Mouse (Mus musculus): ENCODE measurements around the gene Npy4r. TPM values are rescaled to one million over a fixed set of nuclear protein-coding genes. Genes with fewer than 3 reads are reported as not detected.

The Npy4r gene
- polyA plus RNA-seq, 1 experiment: 0.11 TPM

DNA sequence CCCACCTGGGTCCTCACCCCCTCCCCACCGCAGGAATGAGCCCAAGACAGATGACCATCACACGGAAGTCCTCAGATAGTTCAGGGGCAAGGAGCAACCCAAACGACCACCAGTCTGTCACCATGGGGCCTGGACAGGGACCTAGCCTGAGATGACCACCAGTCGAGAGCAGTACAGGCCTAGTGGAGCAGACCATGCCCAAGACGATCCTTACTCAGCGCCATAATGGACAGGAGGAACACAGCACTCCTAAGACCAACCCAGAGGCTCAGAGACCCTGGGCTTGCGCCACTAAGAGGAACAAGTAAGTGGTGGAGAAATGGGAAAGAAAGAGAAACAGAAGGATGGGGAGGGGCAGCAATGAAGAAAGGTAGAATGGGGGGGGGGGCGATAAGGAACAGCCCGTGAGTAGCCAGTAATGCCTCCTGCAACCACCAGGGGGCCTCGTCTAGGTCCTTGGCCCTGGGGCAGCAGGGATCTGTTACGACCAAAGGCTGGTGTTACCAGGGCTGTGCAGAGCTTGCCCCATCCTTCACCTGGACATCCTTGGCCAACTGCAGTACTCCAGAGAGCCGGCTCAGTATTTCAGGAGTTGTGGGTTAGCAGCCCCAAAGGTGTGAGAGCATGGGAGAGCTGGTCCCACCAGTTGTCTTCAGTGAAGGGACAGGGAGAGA, 45.8 kb downstream of the Npy4r start:
- Histone ChIP-seq H3K4me1 (replicated peaks; ENCODE audit: control insufficient read depth, insufficient read depth, low read length) (no peaks in the 10 kb centered on the region), H3K27ac (ENCODE audit: control insufficient read depth, insufficient read depth, low read length) (no peak overlapping the region), H3K27me3 (ENCODE audit: control insufficient read depth, insufficient read depth, low read length) (no peaks in the 10 kb centered on the region), H3K4me3 (ENCODE audit: control insufficient read depth, insufficient read depth, low read length) (no peak overlapping the region), H3K36me3 (ENCODE audit: control insufficient read depth, insufficient read depth, low read length) (no peaks in the 10 kb centered on the region)
- TF ChIP-seq POLR2A (IDR thresholded peaks at IDR 0.05; ENCODE audit: control insufficient read depth, extremely low read depth, insufficient read depth, low read length, poor library complexity) (no peak), CTCF (IDR thresholded peaks at IDR 0.05; ENCODE audit: borderline replicate concordance, control insufficient read depth, extremely low read depth, insufficient read depth, low read length, poor library complexity) (0 out of 2 replicates have a peak, but pooled peaks have one; percentile 41)
- 59% methylated on average over 12 of the region's 12 CpGs for WGBS
- peak; percentile 14 for DNase-seq

- TF ChIP-seq CTCF (IDR thresholded peaks at IDR 0.05; ENCODE audit: borderline replicate concordance, control insufficient read depth, extremely low read depth, insufficient read depth, low read length, poor library complexity): no peak
- no peak for TF ChIP-seq POLR2A (IDR thresholded peaks at IDR 0.05; ENCODE audit: control insufficient read depth, extremely low read depth, insufficient read depth, low read length, poor library complexity)
- DNase-seq: no peak
- Histone ChIP-seq H3K4me3 (ENCODE audit: control insufficient read depth, insufficient read depth, low read length) (no peak overlapping the region), H3K4me1 (replicated peaks; ENCODE audit: control insufficient read depth, insufficient read depth, low read length) (no peaks in the 10 kb centered on the region), H3K36me3 (ENCODE audit: control insufficient read depth, insufficient read depth, low read length) (no peaks in the 10 kb centered on the region), H3K27ac (ENCODE audit: control insufficient read depth, insufficient read depth, low read length) (no peak overlapping the region), H3K27me3 (ENCODE audit: control insufficient read depth, insufficient read depth, low read length) (no peaks in the 10 kb centered on the region)
- 32% methylated on average over 8 of the region's 8 CpGs for WGBS
These were observed 47.4 kb downstream of the Npy4r start for GRCm38 (mm10) chr14:34104892-34105291.

- H3K27me3 ChIP-seq (ENCODE audit: control insufficient read depth, insufficient read depth, low read length): no peaks in the 10 kb centered on the region
- no peaks in the 10 kb centered on the region for H3K36me3 ChIP-seq (ENCODE audit: control insufficient read depth, insufficient read depth, low read length)
- H3K4me3 ChIP-seq (ENCODE audit: control insufficient read depth, insufficient read depth, low read length): no peak overlapping the region
- TF ChIP-seq CTCF (IDR thresholded peaks at IDR 0.05; ENCODE audit: borderline replicate concordance, control insufficient read depth, extremely low read depth, insufficient read depth, low read length, poor library complexity): no peak
- no peak for TF ChIP-seq POLR2A (IDR thresholded peaks at IDR 0.05; ENCODE audit: control insufficient read depth, extremely low read depth, insufficient read depth, low read length, poor library complexity)
- no peak overlapping the region for H3K27ac ChIP-seq (ENCODE audit: control insufficient read depth, insufficient read depth, low read length)
- 80% methylated on average over 3 of the region's 3 CpGs for WGBS
- no peak for DNase-seq
- no peaks in the 10 kb centered on the region for H3K4me1 ChIP-seq (replicated peaks; ENCODE audit: control insufficient read depth, insufficient read depth, low read length)
These were observed 48.4 kb downstream of the Npy4r start for GRCm38 (mm10) chr14:34103855-34104254.

- DNase-seq: no peak
- Histone ChIP-seq H3K4me3 (ENCODE audit: control insufficient read depth, insufficient read depth, low read length) (no peak within 1 kb of the TSS), H3K36me3 (ENCODE audit: control insufficient read depth, insufficient read depth, low read length) (no peaks in the 10 kb centered on the region), H3K4me1 (replicated peaks; ENCODE audit: control insufficient read depth, insufficient read depth, low read length) (no peaks in the 10 kb centered on the region), H3K27me3 (ENCODE audit: control insufficient read depth, insufficient read depth, low read length) (no peaks in the 10 kb centered on the region), H3K27ac (ENCODE audit: control insufficient read depth, insufficient read depth, low read length) (no peak within 1 kb of the TSS; the same call in 1 of the 2 replicates)
- WGBS: 73% methylated on average over 5 of the region's 5 CpGs
- TF ChIP-seq POLR2A (IDR thresholded peaks at IDR 0.05; ENCODE audit: control insufficient read depth, extremely low read depth, insufficient read depth, low read length, poor library complexity): no peak
- no peak for TF ChIP-seq CTCF (IDR thresholded peaks at IDR 0.05; ENCODE audit: borderline replicate concordance, control insufficient read depth, extremely low read depth, insufficient read depth, low read length, poor library complexity)
These were observed 49.7 kb downstream of the Npy4r start, which contains the start of gene A630023A22Rik for GRCm38 (mm10) chr14:34102601-34103000. A630023A22Rik (minus strand) TSS chr14:34102754.

DNA sequence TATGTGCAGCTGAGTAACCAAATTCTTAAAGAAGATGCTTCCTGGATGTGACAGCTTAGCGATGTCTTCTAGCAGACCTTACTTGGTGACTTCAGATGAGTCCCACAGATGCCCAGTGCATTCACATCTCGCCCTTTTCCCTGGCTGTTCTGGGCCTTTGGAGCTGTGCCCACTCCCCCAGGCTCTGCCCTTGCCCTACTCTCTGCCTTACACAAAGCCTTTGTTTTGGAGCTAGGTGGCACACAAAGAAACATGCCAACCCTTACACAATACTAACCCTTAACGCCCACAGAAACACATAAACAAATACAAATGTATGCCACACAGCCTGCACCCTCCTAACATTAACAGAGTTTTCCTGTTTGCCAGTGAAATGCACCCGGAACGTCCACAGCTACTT, 56.1 kb downstream of the Npy4r start:
- DNase-seq: no peak
- WGBS: 87% methylated on average over 5 of the region's 5 CpGs
- Histone ChIP-seq H3K27me3 (ENCODE audit: control insufficient read depth, insufficient read depth, low read length) (no peaks in the 10 kb centered on the region), H3K4me3 (ENCODE audit: control insufficient read depth, insufficient read depth, low read length) (no peak overlapping the region), H3K27ac (ENCODE audit: control insufficient read depth, insufficient read depth, low read length) (no peak overlapping the region), H3K4me1 (replicated peaks; ENCODE audit: control insufficient read depth, insufficient read depth, low read length) (no peaks in the 10 kb centered on the region), H3K36me3 (ENCODE audit: control insufficient read depth, insufficient read depth, low read length) (no peaks in the 10 kb centered on the region)
- TF ChIP-seq CTCF (IDR thresholded peaks at IDR 0.05; ENCODE audit: borderline replicate concordance, control insufficient read depth, extremely low read depth, insufficient read depth, low read length, poor library complexity): no peak
- no peak for TF ChIP-seq POLR2A (IDR thresholded peaks at IDR 0.05; ENCODE audit: control insufficient read depth, extremely low read depth, insufficient read depth, low read length, poor library complexity)

Other genes starting within 250 kb of the Npy4r start
- gene Gdf10, start 228.9 kb downstream of the Npy4r start, polyA plus RNA-seq (2012; rRNA removed): 2.3 and 2.4 TPM in 2 replicates
- gene Gdf2, start 211.4 kb downstream of the Npy4r start, polyA plus RNA-seq (2012; rRNA removed): not detected in 2 replicates
- not detected in 2 replicates for gene Rbp3, start 198.5 kb downstream of the Npy4r start, polyA plus RNA-seq (2012; rRNA removed)
- not detected in 2 replicates for gene Zfp488, start 173.7 kb downstream of the Npy4r start, polyA plus RNA-seq (2012; rRNA removed)
- gene Gm30083, start 137.3 kb downstream of the Npy4r start, polyA plus RNA-seq (2012; rRNA removed): not detected in 2 replicates
- 0.07 TPM in 1 of 2 replicates, not detected in the other for gene Gm5460, start 135.7 kb downstream of the Npy4r start, polyA plus RNA-seq (2012; rRNA removed)
- 0.13 TPM in 1 of 2 replicates, not detected in the other for gene Antxrl, start 99.8 kb downstream of the Npy4r start, polyA plus RNA-seq (2012; rRNA removed)
- gene Anxa8, start 66.5 kb downstream of the Npy4r start, polyA plus RNA-seq (2012; rRNA removed): 4.9 and 6.2 TPM in 2 replicates
- not detected in 2 replicates for gene A630023A22Rik, start 49.7 kb downstream of the Npy4r start, polyA plus RNA-seq (2012; rRNA removed)
- gene Gprin2, start 49.2 kb upstream of the Npy4r start, polyA plus RNA-seq (2012; rRNA removed): 0.05 and 0.08 TPM in 2 replicates
- gene Syt15, start 67.1 kb upstream of the Npy4r start, polyA plus RNA-seq (2012; rRNA removed): 1.3 and 1.5 TPM in 2 replicates
- gene Shld2, start 158.0 kb upstream of the Npy4r start, polyA plus RNA-seq (2012; rRNA removed): 2.8 and 4.2 TPM in 2 replicates
- gene Glud1, start 158.2 kb upstream of the Npy4r start, polyA plus RNA-seq (2012; rRNA removed): 51.8 and 66.1 TPM in 2 replicates
- gene Fam25c, start 202.9 kb upstream of the Npy4r start, polyA plus RNA-seq (2012; rRNA removed): 1.8 and 2.2 TPM in 2 replicates
- 5.2 and 10.2 TPM in 2 replicates for gene Sncg, start 222.3 kb upstream of the Npy4r start, polyA plus RNA-seq (2012; rRNA removed)
- gene Mmrn2, start 223.0 kb upstream of the Npy4r start, polyA plus RNA-seq (2012; rRNA removed): 3.9 and 4.0 TPM in 2 replicates

Measured in thymus, adult 2 months (tissue).